Mouse (Mus musculus) forebrain, postnatal 0 days (tissue): ENCODE data around the gene Hspg2. TPM values are rescaled to one million over a fixed set of nuclear protein-coding genes. Genes with fewer than 3 reads are reported as not detected.

Experiments
- ATAC-seq: fragments of 200-750 bp; cut with Nextera tagmentation; 2 replicates; pipeline ENCODE4 v1.8.0; 2017; ENCODE audit warnings: mild to moderate bottlenecking, moderate library complexity
- DNase-seq: peaks from one replicate; pipeline ENCODE4 v3.0.0-alpha.2; 2015
- H3K27ac ChIP-seq: fragments of 300-500 bp; sonication (generic); 2 replicates; pipeline ENCODE4 v1.5.1; 2014; ENCODE audit warnings: low read depth, mild to moderate bottlenecking, antibody characterized with exemption, low read length, moderate library complexity, mixed read lengths
- H3K27me3 ChIP-seq: fragments of 300-500 bp; sonication (generic); 2 replicates; pipeline ENCODE4 v1.6.1; 2014; ENCODE audit warnings: mild to moderate bottlenecking, low read length, mixed read lengths; ENCODE audit not compliant: insufficient read depth
- H3K36me3 ChIP-seq: fragments of 300-500 bp; sonication (generic); 2 replicates; pipeline ENCODE4 v1.6.1; 2014; ENCODE audit warnings: mild to moderate bottlenecking, moderate library complexity; ENCODE audit not compliant: insufficient read depth
- H3K4me1 ChIP-seq: fragments of 300-500 bp; sonication (generic); 2 replicates; pipeline ENCODE4 v1.6.1; 2014; ENCODE audit warnings: antibody characterized with exemption; ENCODE audit not compliant: insufficient read depth
- H3K4me2 ChIP-seq: fragments of 300-500 bp; sonication (generic); 2 replicates; pipeline ENCODE4 v1.6.1; 2014; ENCODE audit warnings: low read depth, mild to moderate bottlenecking, moderate library complexity
- H3K4me3 ChIP-seq: fragments of 300-500 bp; sonication (generic); 2 replicates; pipeline ENCODE4 v1.5.1; 2014; ENCODE audit warnings: low read depth, low read length, mixed read lengths
- H3K9ac ChIP-seq: fragments of 300-500 bp; sonication (generic); 2 replicates; pipeline ENCODE4 v1.6.1; 2014; ENCODE audit warnings: mild to moderate bottlenecking
- H3K9me3 ChIP-seq: fragments of 300-500 bp; sonication (generic); 2 replicates; pipeline ENCODE4 v1.6.1; 2016; ENCODE audit warnings: low read length
- CTCF ChIP-seq: sonication (generic); IDR thresholded peaks from 2 replicates; pipeline ENCODE4 v1.5.1; 2016; ENCODE audit warnings: antibody characterized with exemption, control low read depth, low read depth
- WGBS: fragments of 180-500 bp; shearing (Covaris S2); extraction: QIAGEN DNeasy Blood & Tissue Kit; methylation state at CpG from one replicate; pipeline ENCODE4 v1.1.7; 2014; 5-methylcytosine and 5-hydroxymethylcytosine counted together
- polyA plus RNA-seq: library from polyadenylated mRNA; unstranded; fragments of >200 nt; fragmentation: Nextera tagmentation; extraction: Ambion mirVana; gene quantifications from 2 replicates; pipeline ENCODE4 v1.2.1, GENCODE M21; 2015
- total RNA-seq: library from RNA; depleted of rRNA; stranded (reverse); fragments of >200 nt; gene quantifications from 2 replicates; pipeline ENCODE4 v1.2.3, GENCODE M21; 2014

The Hspg2 gene
- total and polyA plus RNA-seq, 2 experiments from 2014 or later, result 2.3 to 22.6 TPM

GRCm38 (mm10) chr4:137475271-137476050 is 6.9 kb downstream of the Hspg2 start:
- Histone ChIP-seq H3K27me3 (no peaks in the 10 kb centered on the region), H3K9me3 (no peaks in the 10 kb centered on the region), H3K4me2 (no peak overlapping the region), H3K36me3 (no peaks in the 10 kb centered on the region), H3K27ac (no peak overlapping the region), H3K9ac (no peak overlapping the region), H3K4me3 (no peak overlapping the region), H3K4me1 (no peaks in the 10 kb centered on the region)
- TF ChIP-seq CTCF, result no peak
- ATAC-seq (no peak), DNase-seq (no peak)
- WGBS, result 91% methylated on average over 13 of the region's 13 CpGs

- ATAC-seq, result no peak
- no peak overlapping the region for H3K9ac ChIP-seq
- no peak overlapping the region for H3K4me3 ChIP-seq
- no peak overlapping the region for H3K27ac ChIP-seq
- no peaks in the 10 kb centered on the region for H3K4me1 ChIP-seq
- no peak for DNase-seq
- H3K4me2 ChIP-seq, result peak overlapping the region; percentile 8; the same call in 1 of the 2 replicates
- no peaks in the 10 kb centered on the region for H3K27me3 ChIP-seq
- H3K9me3 ChIP-seq, result no peaks in the 10 kb centered on the region
- 48% methylated on average over 10 of the region's 10 CpGs for WGBS
- no peak for TF ChIP-seq CTCF
- no peaks in the 10 kb centered on the region for H3K36me3 ChIP-seq
Observed at GRCm38 (mm10) chr4:137476065-137476760, 7.6 kb downstream of the Hspg2 start.

DNA sequence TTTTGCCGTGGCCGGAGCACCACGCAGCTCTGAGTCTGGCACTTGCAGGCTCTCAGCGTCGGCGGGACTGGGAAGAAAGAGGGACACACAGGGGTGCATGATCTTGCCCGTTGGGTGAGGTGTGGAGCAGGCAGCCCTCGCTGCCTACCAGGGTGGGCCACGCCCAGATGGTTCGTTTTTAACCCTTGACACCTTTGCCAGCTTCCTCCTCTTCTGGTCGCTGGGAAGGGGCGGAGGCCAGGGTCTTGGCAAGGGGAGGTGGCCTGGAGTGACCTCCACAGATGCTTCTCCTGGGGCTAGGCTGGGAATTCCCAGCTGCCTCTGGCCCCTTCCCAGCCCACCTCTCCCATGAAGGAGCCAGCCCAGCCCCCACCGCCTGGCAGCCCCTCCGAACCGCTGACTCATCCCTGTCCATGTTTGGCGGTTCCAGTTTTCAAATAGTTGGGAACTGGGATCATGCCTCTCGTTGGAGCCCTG is 8.2 kb downstream of the Hspg2 start:
- Histone ChIP-seq H3K27me3 (no peaks in the 10 kb centered on the region), H3K36me3 (no peaks in the 10 kb centered on the region), H3K4me3 (no peak overlapping the region), H3K9ac (no peak overlapping the region), H3K4me2 (peak overlapping the region; percentile 8; the same call in 1 of the 2 replicates), H3K4me1 (no peaks in the 10 kb centered on the region), H3K27ac (no peak overlapping the region), H3K9me3 (no peaks in the 10 kb centered on the region)
- TF ChIP-seq CTCF, result no peak
- ATAC-seq (no peak), DNase-seq (no peak)
- 30% methylated on average over 17 of the region's 17 CpGs for WGBS

GRCm38 (mm10) chr4:137477611-137478010 is 9.0 kb downstream of the Hspg2 start:
- Histone ChIP-seq H3K4me2 (no peak overlapping the region), H3K27ac (no peak overlapping the region), H3K36me3 (no peaks in the 10 kb centered on the region), H3K9ac (no peak overlapping the region), H3K4me3 (no peak overlapping the region), H3K27me3 (no peaks in the 10 kb centered on the region), H3K9me3 (no peaks in the 10 kb centered on the region), H3K4me1 (no peaks in the 10 kb centered on the region)
- no peak for TF ChIP-seq CTCF
- DNase-seq (no peak), ATAC-seq (no peak)
- WGBS, result 63% methylated on average over 6 of the region's 6 CpGs

- ATAC-seq, result no peak
- Histone ChIP-seq H3K9ac (no peak overlapping the region), H3K27me3 (no peaks in the 10 kb centered on the region), H3K4me1 (no peaks in the 10 kb centered on the region), H3K4me3 (no peak overlapping the region), H3K27ac (no peak overlapping the region), H3K36me3 (no peaks in the 10 kb centered on the region), H3K9me3 (no peaks in the 10 kb centered on the region), H3K4me2 (no peak overlapping the region)
- DNase-seq, result no peak
- TF ChIP-seq CTCF, result no peak
- WGBS, result 62% methylated on average over 5 of the region's 5 CpGs
Observed at GRCm38 (mm10) chr4:137478306-137478705, 9.7 kb downstream of the Hspg2 start.

- Histone ChIP-seq H3K9me3 (no peaks in the 10 kb centered on the region), H3K27me3 (no peaks in the 10 kb centered on the region), H3K9ac (no peak overlapping the region), H3K27ac (no peak overlapping the region), H3K4me3 (no peak overlapping the region), H3K4me1 (no peaks in the 10 kb centered on the region), H3K36me3 (no peaks in the 10 kb centered on the region), H3K4me2 (no peak overlapping the region)
- WGBS, result 29% methylated on average over 6 of the region's 6 CpGs
- no peak for ATAC-seq
- DNase-seq, result no peak
- no peak for TF ChIP-seq CTCF
Observed at GRCm38 (mm10) chr4:137479757-137480156, 11.2 kb downstream of the Hspg2 start.
